ENCODE assay signal across 10 mouse cellular contexts in the genomic region with DNA sequence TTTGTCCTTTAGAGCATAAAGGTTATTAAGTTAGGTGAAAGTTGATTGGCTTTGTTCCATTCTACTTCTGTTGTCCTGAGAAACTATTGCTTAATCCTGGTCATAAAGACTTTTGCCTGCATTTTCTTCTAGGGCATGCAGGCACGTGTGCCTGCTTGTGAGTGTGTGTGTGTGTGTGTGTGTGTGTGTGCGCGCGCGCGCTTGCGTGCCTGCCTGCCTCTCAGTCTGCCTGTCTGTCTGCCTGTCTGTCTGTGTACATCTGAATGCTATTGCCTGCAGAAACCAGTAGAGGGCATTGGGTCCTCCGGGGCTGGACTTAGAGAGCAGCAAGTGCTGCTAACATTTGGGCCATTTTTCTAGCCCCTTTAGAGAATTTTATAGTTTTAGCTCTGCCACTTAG. TPM values are rescaled to one million over a fixed set of nuclear protein-coding genes. Genes with fewer than 3 reads are reported as not detected.
DNase-seq lines count a peak whose midpoint lies in the region; ATAC-seq and TF ChIP-seq lines count a peak whose summit lies in the region.
"Had no signal": no experiment of that assay in that cellular context is flagged by ENCODE, and none has a peak within 500 bp of the region (broad histone marks: within the 10 kb centered on the region; RNA-seq: fewer than 3 reads in every experiment).

No protein-coding gene starts in this region.

- intact Hi-C loops in heart, adult 2 months (cut with DNase I) = no loop called here
- intact Hi-C loops in heart, postnatal 25 days (cut with DNase I) = loop anchor here (5.0 kb wide), 1 partner anchor 133 kb away; no protein-coding TSS in a partner anchor

- H3K4me2 ChIP-seq in stomach, embryonic 15.5 days = no peak overlapping the region
- H3K4me2 ChIP-seq: neural tube, embryonic 13.5 days had no signal

- H3K79me2 ChIP-seq in heart, adult 2 months (replicated peaks; ENCODE audit: control insufficient read depth, insufficient read depth, low read length) = no peaks in the 10 kb centered on the region

- peaks cover 2% of the 10 kb centered on the region; the same call in 1 of the 2 replicates for H3K4me1 ChIP-seq in heart, adult 2 months (ENCODE audit: control insufficient read depth, insufficient read depth, low read length)
- H3K4me1 ChIP-seq in stomach, embryonic 15.5 days = peaks cover 12% of the 10 kb centered on the region; the same call in 1 of the 2 replicates

- H3K36me3 ChIP-seq in heart, adult 2 months (ENCODE audit: control insufficient read depth, insufficient read depth, low read length) = no peaks in the 10 kb centered on the region
- H3K36me3 ChIP-seq in stomach, embryonic 15.5 days = no peaks in the 10 kb centered on the region
- H3K36me3 ChIP-seq: neural tube, embryonic 13.5 days had no signal

- H3K9me3 ChIP-seq in stomach, embryonic 15.5 days = no peaks in the 10 kb centered on the region

- no peak overlapping the region for H3K27ac ChIP-seq in heart, adult 2 months
- peak overlapping the region; percentile 1; the same call in 1 of the 2 replicates for H3K27ac ChIP-seq in stomach, embryonic 15.5 days

- no peak overlapping the region for H3K9ac ChIP-seq in heart, adult 2 months (ENCODE audit: low read depth, low read length)
- H3K9ac ChIP-seq in stomach, embryonic 15.5 days = no peak overlapping the region
- H3K9ac ChIP-seq: neural tube, embryonic 13.5 days had no signal

- TF ChIP-seq EP300 in heart, adult 2 months (IDR thresholded peaks at IDR 0.05; ENCODE audit: insufficient read depth, low read depth, low read length) = no peak

- WGBS in heart, adult 2 months = 92% methylated on average over 8 of the region's 8 CpGs
- 89% methylated on average over 8 of the region's 8 CpGs for WGBS in stomach, embryonic 15.5 days

- no peak for TF ChIP-seq POLR2A in heart, adult 2 months (IDR thresholded peaks at IDR 0.05; ENCODE audit: insufficient read depth, low read depth, low read length)
- TF ChIP-seq POLR2A in brain, embryonic 14.5 days (IDR thresholded peaks at IDR 0.05; ENCODE audit: borderline replicate concordance, extremely low read depth, insufficient read depth, insufficient read length, poor library complexity, severe bottlenecking) = no peak

- H3K27me3 ChIP-seq in heart, adult 2 months (ENCODE audit: control insufficient read depth, insufficient read depth, low read length) = no peaks in the 10 kb centered on the region
- H3K27me3 ChIP-seq in stomach, embryonic 15.5 days (replicated peaks) = no peaks in the 10 kb centered on the region
- H3K27me3 ChIP-seq: neural tube, embryonic 13.5 days had no signal

- TF ChIP-seq CTCF in heart, adult 2 months (IDR thresholded peaks at IDR 0.05) = peak; percentile 56
- peak; percentile 31; the same call in 1 of the 2 replicates for TF ChIP-seq CTCF in brain, embryonic 14.5 days (IDR thresholded peaks at IDR 0.05; ENCODE audit: borderline replicate concordance, extremely low read depth, insufficient read depth, insufficient read length)

- no peak for ATAC-seq in stomach, embryonic 15.5 days (ENCODE audit: insufficient read depth, low FRiP score, low read depth)

- H3K4me3 ChIP-seq in heart, adult 2 months = no peak overlapping the region
- H3K4me3 ChIP-seq in stomach, embryonic 15.5 days (replicated peaks) = no peak overlapping the region
- H3K4me3 ChIP-seq: erythroblast, embryonic 14.5 days; neural tube, embryonic 13.5 days had no signal

- no peak for DNase-seq in heart, adult 2 months
- DNase-seq in heart, adult 9 months (ENCODE audit: low spot score in 2 of 2) = no peak
- DNase-seq in lung, postnatal 10 days = peak; percentile 59
- DNase-seq in lung, postnatal 25 days (ENCODE audit: low spot score) = no peak
- DNase-seq in brain, embryonic 14.5 days (ENCODE audit: low read depth) = peak; percentile 30
- no peak for DNase-seq in heart, postnatal 25 days (ENCODE audit: low spot score)
- no peak for DNase-seq in layer of hippocampus, postnatal 25 days (ENCODE audit: extremely low spot score in 1 of 2, low spot score in 1 of 2)

RNA-seq across cellular contexts. Expression of gene Gas7, which starts 59.2 kb away (rescaled TPM):
- total RNA-seq in heart, adult 2 months (2021) = 10 to 100 TPM in 1 of 2 experiments, 1 to 10 TPM in 1; 9.3 to 11.5 TPM
- 5.8 and 8.6 TPM in 2 replicates for polyA plus RNA-seq in heart, adult 2 months (2012; rRNA removed)
- 18.5 and 22.1 TPM in 2 replicates for polyA plus RNA-seq in brain, embryonic 14.5 days (2012; rRNA removed)
- polyA plus RNA-seq in stomach, embryonic 15.5 days (2015; fragmentation: Nextera tagmentation; extraction: Ambion mirVana) = 14.9 and 15.5 TPM in 2 replicates
- total RNA-seq in heart, postnatal 25 days (2021) = 10 to 100 TPM; 11.0 to 12.5 TPM
- total RNA-seq in layer of hippocampus, postnatal 25 days (2021) = 100 to 1,000 TPM; 429 to 466 TPM

Comparison
In these comparisons a context has a peak if more than half of its experiments do, and no peak if none do; other contexts are left out.
1. DNase-seq: peak in lung, postnatal 10 days (single experiment) and brain, embryonic 14.5 days (single experiment); none in heart, adult 2 months (0 of 2), heart, adult 9 months (0 of 2), lung, postnatal 25 days (single experiment), heart, postnatal 25 days (single experiment) and layer of hippocampus, postnatal 25 days (0 of 2).
2. RNA of gene Gas7, which starts 59.2 kb away (total RNA-seq): 429 to 466 TPM in layer of hippocampus, postnatal 25 days; 11.0 to 12.5 TPM in heart, postnatal 25 days and 9.3 to 11.5 TPM in heart, adult 2 months; every median in the first group is over 10 times any median in the second.